Mouse (Mus musculus): ENCODE measurements around the gene Ttc32. TPM values are rescaled to one million over a fixed set of nuclear protein-coding genes. Genes with fewer than 3 reads are reported as not detected.

The Ttc32 gene
- polyA plus RNA-seq, 1 experiment from 2014 or later, result 9.1 TPM

DNA sequence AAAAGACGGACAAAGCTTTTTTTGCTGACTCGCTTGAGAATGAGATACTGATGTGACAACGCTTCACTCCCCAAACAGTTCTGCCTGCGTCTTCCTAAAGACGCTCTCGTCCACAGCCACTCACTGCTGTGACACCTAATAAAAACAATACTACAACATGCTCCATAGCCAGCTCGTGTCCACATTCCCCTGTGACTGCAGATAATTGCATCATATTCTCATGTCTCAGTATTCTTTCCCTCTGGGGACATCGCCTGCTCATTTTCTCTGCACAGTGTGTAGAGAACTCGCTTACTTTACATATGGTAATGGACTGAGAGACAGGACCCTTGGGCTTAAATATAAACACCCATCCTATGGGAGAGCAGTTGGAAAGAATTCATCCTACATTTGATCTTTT is 6.6 kb downstream of the Ttc32 start:
- DNase-seq (no peak), ATAC-seq (ENCODE audit: low FRiP score, low TSS enrichment) (0 out of 2 replicates have a peak, but pooled peaks have one; percentile 29)
- H3K27me3 ChIP-seq (ENCODE audit: control insufficient read depth, insufficient read depth, low read length), result no peaks in the 10 kb centered on the region
- 73% methylated on average over 9 of the region's 9 CpGs for WGBS
- no peaks in the 10 kb centered on the region for H3K9me3 ChIP-seq (ENCODE audit: control insufficient read depth, low read length)
- 0 out of 2 replicates have a peak, but pooled peaks cover 2% of the 10 kb centered on the region for H3K36me3 ChIP-seq (ENCODE audit: control insufficient read depth, insufficient read depth, low read length)
- no peaks in the 10 kb centered on the region for H3K4me1 ChIP-seq (ENCODE audit: control insufficient read depth, insufficient read depth, low read length)
- no peak overlapping the region for H3K27ac ChIP-seq (replicated peaks; ENCODE audit: low read depth, low read length)
- no peak overlapping the region for H3K9ac ChIP-seq (replicated peaks; ENCODE audit: low read length)
- H3K4me3 ChIP-seq (replicated peaks; ENCODE audit: low read depth, low read length), result no peak overlapping the region
- H3K4me2 ChIP-seq (ENCODE audit: low read length), result no peak overlapping the region

GRCm38 (mm10) chr12:9040177-9040576 is 10.4 kb downstream of the Ttc32 start:
- no peaks in the 10 kb centered on the region for H3K27me3 ChIP-seq (ENCODE audit: control insufficient read depth, insufficient read depth, low read length)
- 0 out of 2 replicates have a peak, but pooled peaks cover 2% of the 10 kb centered on the region for H3K36me3 ChIP-seq (ENCODE audit: control insufficient read depth, insufficient read depth, low read length)
- H3K9ac ChIP-seq (replicated peaks; ENCODE audit: low read length), result no peak overlapping the region
- WGBS, result 86% methylated on average over 5 of the region's 5 CpGs
- H3K27ac ChIP-seq (replicated peaks; ENCODE audit: low read depth, low read length), result no peak overlapping the region
- no peak for ATAC-seq (ENCODE audit: low FRiP score, low TSS enrichment)
- no peak overlapping the region for H3K4me3 ChIP-seq (replicated peaks; ENCODE audit: low read depth, low read length)
- H3K9me3 ChIP-seq (ENCODE audit: control insufficient read depth, low read length), result no peaks in the 10 kb centered on the region
- no peak overlapping the region for H3K4me2 ChIP-seq (ENCODE audit: low read length)
- DNase-seq, result no peak
- H3K4me1 ChIP-seq (ENCODE audit: control insufficient read depth, insufficient read depth, low read length), result no peaks in the 10 kb centered on the region

DNA sequence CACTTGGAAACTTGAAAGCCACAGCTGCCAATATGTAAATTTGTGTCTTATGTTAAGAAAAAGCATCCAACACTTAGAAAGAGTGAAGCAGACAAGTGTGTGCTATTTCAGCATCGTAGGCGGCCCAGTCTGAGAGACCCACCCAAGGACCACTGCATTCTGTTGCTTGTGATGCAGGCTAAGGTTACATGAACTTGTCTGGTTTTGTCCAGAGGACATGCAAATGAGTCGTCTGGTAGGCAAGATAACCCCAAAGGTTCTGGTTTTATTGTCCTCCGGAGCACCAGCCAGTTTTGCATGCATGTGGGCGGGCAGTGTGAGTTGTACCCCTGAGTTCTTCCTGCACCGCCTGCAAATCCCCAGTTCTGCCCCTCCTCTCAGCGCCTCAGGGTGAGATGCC is 10.9 kb downstream of the Ttc32 start:
- DNase-seq (no peak), ATAC-seq (ENCODE audit: low FRiP score, low TSS enrichment) (no peak)
- WGBS, result 68% methylated on average over 7 of the region's 7 CpGs
- Histone ChIP-seq H3K36me3 (ENCODE audit: control insufficient read depth, insufficient read depth, low read length) (0 out of 2 replicates have a peak, but pooled peaks cover 2% of the 10 kb centered on the region), H3K27ac (replicated peaks; ENCODE audit: low read depth, low read length) (no peak overlapping the region), H3K4me3 (replicated peaks; ENCODE audit: low read depth, low read length) (no peak overlapping the region), H3K4me1 (ENCODE audit: control insufficient read depth, insufficient read depth, low read length) (no peaks in the 10 kb centered on the region), H3K9me3 (ENCODE audit: control insufficient read depth, low read length) (no peaks in the 10 kb centered on the region), H3K9ac (replicated peaks; ENCODE audit: low read length) (no peak overlapping the region), H3K27me3 (ENCODE audit: control insufficient read depth, insufficient read depth, low read length) (no peaks in the 10 kb centered on the region), H3K4me2 (ENCODE audit: low read length) (no peak overlapping the region)

DNA sequence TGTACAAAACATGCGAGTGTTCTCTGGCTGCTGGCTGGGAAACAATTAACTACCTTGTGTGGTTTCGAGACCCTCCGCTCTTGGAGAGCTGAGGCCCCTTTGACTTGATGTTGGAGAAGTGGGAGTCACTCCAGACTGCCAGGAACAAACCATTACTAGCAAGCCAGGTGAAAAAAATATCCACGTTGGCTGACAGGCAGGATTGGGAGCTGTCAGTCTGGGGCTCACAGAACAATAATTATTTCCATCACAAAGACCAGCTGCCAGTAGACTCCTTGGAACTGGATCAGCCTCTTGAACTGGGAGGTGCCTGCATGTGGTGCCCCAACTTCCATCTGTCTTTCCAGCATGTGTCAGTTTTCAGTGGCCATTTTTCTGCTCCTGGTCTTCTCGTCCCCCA is 12.5 kb downstream of the Ttc32 start:
- 73% methylated on average over 5 of the region's 5 CpGs for WGBS
- Histone ChIP-seq H3K36me3 (ENCODE audit: control insufficient read depth, insufficient read depth, low read length) (0 out of 2 replicates have a peak, but pooled peaks cover 2% of the 10 kb centered on the region), H3K4me1 (ENCODE audit: control insufficient read depth, insufficient read depth, low read length) (no peaks in the 10 kb centered on the region), H3K4me2 (ENCODE audit: low read length) (no peak overlapping the region), H3K9ac (replicated peaks; ENCODE audit: low read length) (no peak overlapping the region), H3K27ac (replicated peaks; ENCODE audit: low read depth, low read length) (no peak overlapping the region), H3K27me3 (ENCODE audit: control insufficient read depth, insufficient read depth, low read length) (no peaks in the 10 kb centered on the region), H3K9me3 (ENCODE audit: control insufficient read depth, low read length) (no peaks in the 10 kb centered on the region), H3K4me3 (replicated peaks; ENCODE audit: low read depth, low read length) (no peak overlapping the region)
- ATAC-seq (ENCODE audit: low FRiP score, low TSS enrichment) (no peak), DNase-seq (no peak)

- Histone ChIP-seq H3K4me2 (ENCODE audit: low read length) (no peak overlapping the region), H3K27ac (replicated peaks; ENCODE audit: low read depth, low read length) (no peak overlapping the region)
These were observed 13.0 kb downstream of the Ttc32 start for GRCm38 (mm10) chr12:9042759-9043158.

GRCm38 (mm10) chr12:9044666-9045065 is 14.9 kb downstream of the Ttc32 start:
- Histone ChIP-seq H3K36me3 (ENCODE audit: control insufficient read depth, insufficient read depth, low read length) (no peaks in the 10 kb centered on the region), H3K4me2 (ENCODE audit: low read length) (no peak overlapping the region), H3K4me1 (ENCODE audit: control insufficient read depth, insufficient read depth, low read length) (no peaks in the 10 kb centered on the region), H3K27ac (replicated peaks; ENCODE audit: low read depth, low read length) (no peak overlapping the region), H3K4me3 (replicated peaks; ENCODE audit: low read depth, low read length) (no peak overlapping the region), H3K9ac (replicated peaks; ENCODE audit: low read length) (no peak overlapping the region), H3K27me3 (ENCODE audit: control insufficient read depth, insufficient read depth, low read length) (no peaks in the 10 kb centered on the region), H3K9me3 (ENCODE audit: control insufficient read depth, low read length) (no peaks in the 10 kb centered on the region)
- no peak for DNase-seq
- WGBS, result 95% methylated on average over 7 of the region's 7 CpGs
- ATAC-seq (ENCODE audit: low FRiP score, low TSS enrichment), result no peak

More at GRCm38 (mm10) chr12:9042759-9043158, 13.0 kb downstream of the Ttc32 start:
- Histone ChIP-seq H3K36me3 (ENCODE audit: control insufficient read depth, insufficient read depth, low read length) (0 out of 2 replicates have a peak, but pooled peaks cover 2% of the 10 kb centered on the region), H3K9ac (replicated peaks; ENCODE audit: low read length) (no peak overlapping the region), H3K9me3 (ENCODE audit: control insufficient read depth, low read length) (no peaks in the 10 kb centered on the region), H3K4me3 (replicated peaks; ENCODE audit: low read depth, low read length) (no peak overlapping the region), H3K4me1 (ENCODE audit: control insufficient read depth, insufficient read depth, low read length) (no peaks in the 10 kb centered on the region), H3K27me3 (ENCODE audit: control insufficient read depth, insufficient read depth, low read length) (no peaks in the 10 kb centered on the region)
- WGBS, result 95% methylated on average over 3 of the region's 3 CpGs
- ATAC-seq (ENCODE audit: low FRiP score, low TSS enrichment) (no peak), DNase-seq (no peak)

DNA sequence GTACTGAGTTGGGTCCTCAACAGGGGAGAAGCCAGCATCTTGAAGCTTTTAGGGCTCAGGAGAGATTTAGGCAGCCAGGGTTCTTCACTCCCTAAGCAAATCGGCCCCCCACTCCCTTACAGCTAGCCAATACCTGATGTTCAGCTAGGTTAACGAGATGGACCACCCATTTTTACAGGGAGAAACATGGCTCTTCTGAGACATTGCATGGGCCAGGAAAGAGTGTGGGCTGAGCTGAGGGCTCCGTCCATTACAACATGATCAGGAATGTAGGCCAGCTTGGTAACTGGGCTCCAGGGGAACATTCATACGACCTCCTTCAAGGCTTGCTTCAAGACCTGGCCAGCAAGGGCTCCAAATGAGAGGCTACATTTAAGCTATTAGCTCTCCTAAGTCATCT is 16.9 kb downstream of the Ttc32 start:
- Histone ChIP-seq H3K36me3 (ENCODE audit: control insufficient read depth, insufficient read depth, low read length) (no peaks in the 10 kb centered on the region), H3K27ac (replicated peaks; ENCODE audit: low read depth, low read length) (no peak overlapping the region)

DNA sequence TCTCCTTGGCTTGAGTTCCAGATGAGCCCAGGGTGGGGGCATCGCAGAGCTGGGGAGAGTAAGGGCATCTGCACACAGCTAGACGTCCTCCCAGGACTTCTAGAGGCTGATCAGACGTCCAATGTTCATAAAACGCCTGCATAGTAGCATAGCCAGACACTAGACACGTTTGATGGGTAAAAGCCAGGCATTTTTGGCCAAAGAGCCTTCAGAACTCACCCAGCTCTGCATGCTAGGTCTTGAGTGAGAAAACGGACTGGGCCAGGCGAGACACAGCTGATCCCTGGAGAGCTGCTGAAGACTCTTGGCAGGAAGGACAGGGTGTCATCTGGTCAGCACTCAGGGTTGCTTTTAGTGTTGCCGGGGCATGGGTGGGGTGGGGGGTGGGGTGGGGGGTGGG is 18.3 kb downstream of the Ttc32 start:
- 76% methylated on average over 8 of the region's 8 CpGs for WGBS
- no peak overlapping the region for H3K4me3 ChIP-seq (replicated peaks; ENCODE audit: low read depth, low read length)
- H3K9ac ChIP-seq (replicated peaks; ENCODE audit: low read length), result no peak overlapping the region
- DNase-seq, result no peak
- no peak overlapping the region for H3K27ac ChIP-seq (replicated peaks; ENCODE audit: low read depth, low read length)
- H3K4me2 ChIP-seq (ENCODE audit: low read length), result no peak overlapping the region
- H3K9me3 ChIP-seq (ENCODE audit: control insufficient read depth, low read length), result no peaks in the 10 kb centered on the region
- H3K36me3 ChIP-seq (ENCODE audit: control insufficient read depth, insufficient read depth, low read length), result no peaks in the 10 kb centered on the region
- no peaks in the 10 kb centered on the region for H3K4me1 ChIP-seq (ENCODE audit: control insufficient read depth, insufficient read depth, low read length)
- ATAC-seq (ENCODE audit: low FRiP score, low TSS enrichment), result no peak
- no peaks in the 10 kb centered on the region for H3K27me3 ChIP-seq (ENCODE audit: control insufficient read depth, insufficient read depth, low read length)

More for the DNA sequence above, 16.9 kb downstream of the Ttc32 start:
- 82% methylated on average over 4 of the region's 4 CpGs for WGBS
- Histone ChIP-seq H3K9ac (replicated peaks; ENCODE audit: low read length) (no peak overlapping the region), H3K27me3 (ENCODE audit: control insufficient read depth, insufficient read depth, low read length) (no peaks in the 10 kb centered on the region), H3K4me2 (ENCODE audit: low read length) (no peak overlapping the region), H3K9me3 (ENCODE audit: control insufficient read depth, low read length) (no peaks in the 10 kb centered on the region), H3K4me3 (replicated peaks; ENCODE audit: low read depth, low read length) (no peak overlapping the region), H3K4me1 (ENCODE audit: control insufficient read depth, insufficient read depth, low read length) (no peaks in the 10 kb centered on the region)
- ATAC-seq (ENCODE audit: low FRiP score, low TSS enrichment) (no peak), DNase-seq (no peak)

GRCm38 (mm10) chr12:9050824-9051223 is 21.0 kb downstream of the Ttc32 start:
- Histone ChIP-seq H3K4me1 (ENCODE audit: control insufficient read depth, insufficient read depth, low read length) (no peaks in the 10 kb centered on the region), H3K36me3 (ENCODE audit: control insufficient read depth, insufficient read depth, low read length) (no peaks in the 10 kb centered on the region), H3K9me3 (ENCODE audit: control insufficient read depth, low read length) (no peaks in the 10 kb centered on the region), H3K9ac (replicated peaks; ENCODE audit: low read length) (no peak overlapping the region), H3K27ac (replicated peaks; ENCODE audit: low read depth, low read length) (no peak overlapping the region), H3K4me3 (replicated peaks; ENCODE audit: low read depth, low read length) (no peak overlapping the region), H3K4me2 (ENCODE audit: low read length) (no peak overlapping the region), H3K27me3 (ENCODE audit: control insufficient read depth, insufficient read depth, low read length) (no peaks in the 10 kb centered on the region)
- DNase-seq, result no peak
- 43% methylated on average over 6 of the region's 6 CpGs for WGBS
- no peak for ATAC-seq (ENCODE audit: low FRiP score, low TSS enrichment)
